Mouse (Mus musculus): Measurements from ENCODE around the gene Tmem240. TPM values are rescaled to one million over a fixed set of nuclear protein-coding genes. Genes with fewer than 3 reads are reported as not detected.

Gene Tmem240
- 0.24 TPM for polyA plus RNA-seq (2017; shearing (Covaris generic))

GRCm38 (mm10) chr4:155734350-155734941, at the start of gene Tmem240:
Tmem240 (plus strand) TSS chr4:155734800.

GRCm38 (mm10) chr4:155694111-155694481, 40.5 kb upstream of the Tmem240 start, which contains the start of gene Fndc10:
Fndc10 (plus strand) TSS chr4:155694342.

GRCm38 (mm10) chr4:155704721-155705591, 29.6 kb upstream of the Tmem240 start, which contains the start of gene Ssu72:
Ssu72 (plus strand) TSS chr4:155704800.

DNA sequence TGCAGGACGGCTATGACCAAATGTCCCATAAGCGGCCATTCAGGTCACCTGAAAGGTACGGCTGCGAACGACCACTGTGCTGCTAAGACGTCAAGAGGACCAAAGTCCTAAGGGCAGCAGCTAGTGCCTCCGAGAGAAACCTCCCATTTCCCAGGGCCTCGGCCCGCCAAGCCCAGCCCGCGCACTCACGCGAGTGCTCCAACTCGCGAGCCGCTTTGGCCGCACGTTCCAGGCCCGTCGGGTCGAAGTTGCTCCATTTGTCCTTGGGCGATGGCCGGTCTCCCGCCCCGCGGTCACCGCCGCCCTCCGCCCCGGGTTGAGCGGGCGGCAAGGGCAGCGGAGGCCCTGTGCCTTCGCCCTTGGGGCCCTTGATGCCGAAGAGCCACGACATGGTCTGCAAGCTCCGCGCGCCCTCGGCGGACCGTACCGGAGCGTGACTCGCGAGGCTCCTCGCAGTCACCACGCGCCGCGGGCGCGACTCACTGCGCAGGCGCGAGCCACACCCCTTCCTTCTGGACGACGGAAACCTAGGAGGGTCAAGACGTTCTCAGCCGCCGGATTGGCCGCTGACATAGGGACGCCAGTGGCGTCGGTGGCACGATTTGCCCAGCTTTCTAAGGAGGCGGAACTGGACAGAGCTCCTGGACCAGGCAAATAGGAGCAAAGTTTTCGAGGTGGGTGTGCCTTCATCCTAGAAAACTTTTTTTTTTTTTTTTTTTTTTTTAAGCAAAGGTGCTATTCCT, 26.2 kb downstream of the Tmem240 start, which contains the start of gene Atad3a:
TSS of gene Atad3a (minus strand) at position 481 of the 743 bp plus-strand sequence.

DNA sequence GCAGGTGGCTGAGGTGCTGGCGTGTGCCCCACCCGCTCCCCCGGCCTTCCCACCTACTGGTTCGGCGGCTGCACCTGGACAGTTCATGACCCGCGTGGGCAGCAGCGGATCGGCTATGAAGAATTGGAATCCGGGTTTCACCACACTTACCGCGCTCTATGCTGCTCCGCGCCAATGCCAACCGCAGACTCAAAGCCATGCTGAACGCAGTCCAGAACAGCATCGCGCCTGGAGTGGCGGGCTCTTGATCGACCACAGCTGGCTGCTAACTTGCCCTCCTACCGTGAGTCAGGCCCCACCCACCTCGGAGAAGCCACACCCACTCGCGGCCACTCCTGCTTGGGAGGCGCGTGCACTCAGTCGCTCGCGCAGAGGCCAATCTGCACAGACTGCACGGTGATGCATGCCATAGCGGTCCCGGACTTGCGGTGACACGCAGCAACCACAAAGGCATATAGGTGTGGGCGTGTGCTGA, 39.7 kb downstream of the Tmem240 start, which contains the start of gene Vwa1:
TSS of gene Vwa1 (minus strand) at position 419 of the 475 bp plus-strand sequence.

GRCm38 (mm10) chr4:155785819-155786218, 51.2 kb downstream of the Tmem240 start, which contains the start of gene Tmem88b:
Tmem88b (minus strand) TSS chr4:155785874.

GRCm38 (mm10) chr4:155790021-155790489, 55.5 kb downstream of the Tmem240 start, which contains the start of gene Ankrd65:
Ankrd65 (plus strand) TSS chr4:155790439.

Other genes with a start within 250 kb of the Tmem240 start
- gene Gnb1, start 243.4 kb upstream of the Tmem240 start, polyA plus RNA-seq (2017; shearing (Covaris generic)) = 21.1 TPM
- gene Nadk, start 172.4 kb upstream of the Tmem240 start, polyA plus RNA-seq (2017; shearing (Covaris generic)) = 138 TPM
- gene Slc35e2, start 133.4 kb upstream of the Tmem240 start, polyA plus RNA-seq (2017; shearing (Covaris generic)) = 13.5 TPM
- 120 TPM for gene Cdk11b, start 109.9 kb upstream of the Tmem240 start, polyA plus RNA-seq (2017; shearing (Covaris generic))
- gene Gm10563, start 89.4 kb upstream of the Tmem240 start, polyA plus RNA-seq (2017; shearing (Covaris generic)) = 1.9 TPM
- gene Mmp23, start 81.4 kb upstream of the Tmem240 start, polyA plus RNA-seq (2017; shearing (Covaris generic)) = 0.54 TPM
- gene Mib2, start 65.6 kb upstream of the Tmem240 start, polyA plus RNA-seq (2017; shearing (Covaris generic)) = 42.3 TPM
- 0.72 TPM for gene Fndc10, start 40.5 kb upstream of the Tmem240 start, polyA plus RNA-seq (2017; shearing (Covaris generic))
- 160 TPM for gene Ssu72, start 30.0 kb upstream of the Tmem240 start, polyA plus RNA-seq (2017; shearing (Covaris generic))
- 38.3 TPM for gene Atad3a, start 26.3 kb downstream of the Tmem240 start, polyA plus RNA-seq (2017; shearing (Covaris generic))
- gene Vwa1, start 39.9 kb downstream of the Tmem240 start, polyA plus RNA-seq (2017; shearing (Covaris generic)) = not detected
- gene Tmem88b, start 51.1 kb downstream of the Tmem240 start, polyA plus RNA-seq (2017; shearing (Covaris generic)) = not detected
- not detected for gene Ankrd65, start 55.6 kb downstream of the Tmem240 start, polyA plus RNA-seq (2017; shearing (Covaris generic))
- 138 TPM for gene Mrpl20, start 68.1 kb downstream of the Tmem240 start, polyA plus RNA-seq (2017; shearing (Covaris generic))
- gene Ccnl2, start 77.7 kb downstream of the Tmem240 start, polyA plus RNA-seq (2017; shearing (Covaris generic)) = 168 TPM
- 197 TPM for gene Aurkaip1, start 96.5 kb downstream of the Tmem240 start, polyA plus RNA-seq (2017; shearing (Covaris generic))
- gene Mxra8, start 104.9 kb downstream of the Tmem240 start, polyA plus RNA-seq (2017; shearing (Covaris generic)) = 4.0 TPM
- 2.8 TPM for gene Dvl1, start 112.6 kb downstream of the Tmem240 start, polyA plus RNA-seq (2017; shearing (Covaris generic))
- gene Tas1r3, start 128.6 kb downstream of the Tmem240 start, polyA plus RNA-seq (2017; shearing (Covaris generic)) = 0.92 TPM
- gene Cptp, start 134.6 kb downstream of the Tmem240 start, polyA plus RNA-seq (2017; shearing (Covaris generic)) = 20.4 TPM
- gene Ints11, start 134.7 kb downstream of the Tmem240 start, polyA plus RNA-seq (2017; shearing (Covaris generic)) = 92.1 TPM
- gene Pusl1, start 157.0 kb downstream of the Tmem240 start, polyA plus RNA-seq (2017; shearing (Covaris generic)) = 32.6 TPM
- 7.8 TPM for gene Acap3, start 157.0 kb downstream of the Tmem240 start, polyA plus RNA-seq (2017; shearing (Covaris generic))
- gene Ube2j2, start 209.0 kb downstream of the Tmem240 start, polyA plus RNA-seq (2017; shearing (Covaris generic)) = 15.3 TPM
- gene C1qtnf12, start 227.5 kb downstream of the Tmem240 start, polyA plus RNA-seq (2017; shearing (Covaris generic)) = 24.3 TPM